Mouse (Mus musculus) layer of hippocampus, postnatal 10 days (tissue): Measurements from ENCODE around the gene Mark1. TPM values are rescaled to one million over a fixed set of nuclear protein-coding genes. Genes with fewer than 3 reads are reported as not detected.

Experiments
- DNase-seq, 2 experiments: peaks; one replicate each; pipeline ENCODE4 v3.0.0; 2021; ENCODE audit warnings: low spot score in 2 of 2
- total RNA-seq, 2 experiments: library from RNA; stranded (reverse); gene quantifications; 2 replicates each; pipeline ENCODE4 v1.2.3; 2021

The Mark1 gene
- total RNA-seq, 2 experiments from 2014 or later, result 59.7 to 64.4 TPM

GRCm38 (mm10) chr1:184857216-184857615 lies 142.2 kb downstream of the Mark1 start:
- no peak for DNase-seq

GRCm38 (mm10) chr1:184853922-184854321 lies 145.4 kb downstream of the Mark1 start:
- no peak for DNase-seq

- DNase-seq, result peak; percentile 73 to 75
Observed at GRCm38 (mm10) chr1:184853339-184853738, 146.0 kb downstream of the Mark1 start.

DNA sequence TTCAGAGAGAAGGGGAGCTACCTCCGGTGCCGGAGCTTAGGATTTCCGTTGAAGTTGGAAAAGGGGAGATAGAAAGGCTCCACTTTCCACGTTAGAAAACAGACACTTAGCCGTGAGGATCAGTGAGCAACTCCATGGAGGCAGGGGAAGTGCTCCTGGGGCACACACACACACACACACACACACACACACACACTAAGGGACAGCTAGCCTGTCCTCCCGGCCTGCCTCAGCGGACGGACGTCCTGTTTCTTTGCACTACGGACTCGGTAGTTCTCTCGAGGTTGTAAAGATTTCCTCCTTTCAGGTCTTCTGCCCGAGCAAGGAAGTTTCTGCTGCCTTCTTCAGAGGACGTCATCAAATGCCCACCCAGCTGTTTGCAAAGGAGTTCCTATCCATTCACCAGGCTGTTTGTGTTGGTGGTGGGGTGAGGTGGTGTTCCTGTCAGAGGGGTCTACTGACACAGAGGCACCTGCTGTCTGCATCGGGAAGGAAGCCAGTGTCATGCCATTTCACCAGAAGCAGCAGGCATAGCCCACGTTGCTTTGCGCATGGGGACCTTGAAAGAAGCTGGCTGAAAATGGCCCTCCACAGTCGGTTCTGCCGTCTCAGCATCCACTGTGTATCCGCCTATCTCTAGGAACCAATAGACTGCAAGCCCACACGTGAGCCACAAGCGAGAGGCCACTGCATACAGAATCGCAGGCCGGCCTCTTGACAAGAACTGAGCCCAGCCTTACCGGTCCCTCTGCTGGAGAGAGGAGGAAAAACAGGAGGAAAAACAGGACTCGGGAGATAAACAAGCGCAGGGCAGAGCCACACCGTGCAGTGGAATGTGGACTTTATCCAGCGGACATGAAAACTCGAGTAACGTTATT lies 147.4 kb downstream of the Mark1 start:
- DNase-seq, result peak; percentile 74 to 79

DNA sequence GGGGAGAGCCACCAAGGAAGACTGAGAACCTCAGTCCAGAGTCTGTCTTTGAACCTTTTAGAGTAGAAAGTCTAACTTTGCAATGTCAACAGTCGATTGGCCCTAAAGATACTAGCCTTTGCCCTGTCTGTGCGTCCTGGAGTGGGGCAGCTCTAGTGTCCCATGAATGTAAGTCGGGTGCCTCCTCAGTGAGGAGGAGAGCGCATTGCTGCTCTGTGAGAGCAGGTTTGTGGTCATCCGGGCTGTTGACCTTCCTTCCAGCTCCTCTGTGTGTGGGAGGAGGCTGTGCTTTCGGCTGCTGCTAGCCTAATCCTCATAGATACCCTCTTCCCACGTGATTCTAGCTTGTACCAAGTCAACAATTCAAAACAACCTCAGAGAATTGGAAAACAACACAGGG lies 148.2 kb downstream of the Mark1 start:
- DNase-seq, result no peak

- no peak for DNase-seq
Observed at GRCm38 (mm10) chr1:184846973-184847372, 152.4 kb downstream of the Mark1 start.

Other genes with a start within 250 kb of the Mark1 start
- gene Marc1, start 188.3 kb downstream of the Mark1 start, total RNA-seq, result not detected
- 100 to 1,000 TPM in 1 of 2 experiments, 10 to 100 TPM in 1; 96.2 to 109 TPM for gene Marc2, start 153.1 kb downstream of the Mark1 start, total RNA-seq
- gene C130074G19Rik, start 116.4 kb downstream of the Mark1 start, total RNA-seq, result 10 to 100 TPM; 12.6 to 14.9 TPM
- gene Rab3gap2, start 204.5 kb upstream of the Mark1 start, total RNA-seq, result 10 to 100 TPM; 54.6 to 58.5 TPM